Mouse (Mus musculus) adrenal gland, adult 8-10 months (tissue): ENCODE results near the gene Os9. TPM values are rescaled to one million over a fixed set of nuclear protein-coding genes. Genes with fewer than 3 reads are reported as not detected.
A peak's percentile ranks its signal among the peaks of the same experiment; 100 is the strongest.
"Not testable (repeated sequence)": the region's sequence is repeated elsewhere in the genome, so short reads cannot be mapped to it uniquely, and the experiment has no call there.

Experiments
- DNase-seq: peaks from one replicate; pipeline ENCODE4 v3.0.0; 2022
- total RNA-seq, 4 experiments: library from RNA; stranded (reverse); gene quantifications; 2 replicates each; pipeline ENCODE4 v1.2.4; 2022

The Os9 gene
- 100 to 1,000 TPM; 139 to 153 (median 150) TPM for total RNA-seq

GRCm38 (mm10) chr10:127121066-127121477 is at the start of gene Os9:
Gene Os9, minus strand, starts transcription at chr10:127121131.
- peak; percentile 97 for DNase-seq

DNA sequence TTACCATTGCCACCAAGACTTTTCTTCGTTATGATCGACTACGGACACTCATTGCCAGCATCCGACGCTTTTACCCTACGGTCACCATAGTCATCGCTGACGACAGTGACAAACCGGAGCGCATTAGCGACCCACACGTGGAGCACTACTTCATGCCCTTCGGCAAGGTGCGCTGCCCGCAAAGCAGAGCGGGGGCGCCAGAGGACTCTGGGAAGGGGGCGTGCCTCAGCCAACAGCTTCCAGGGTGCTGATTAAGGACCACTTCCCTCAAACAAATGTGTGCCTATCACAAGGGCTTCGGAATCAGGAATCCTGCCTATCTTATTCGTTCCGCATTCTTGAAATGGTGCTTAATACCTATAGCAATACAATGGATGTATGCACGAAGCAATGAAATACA is 49.1 kb upstream of the Os9 start:
- no peak for DNase-seq

DNA sequence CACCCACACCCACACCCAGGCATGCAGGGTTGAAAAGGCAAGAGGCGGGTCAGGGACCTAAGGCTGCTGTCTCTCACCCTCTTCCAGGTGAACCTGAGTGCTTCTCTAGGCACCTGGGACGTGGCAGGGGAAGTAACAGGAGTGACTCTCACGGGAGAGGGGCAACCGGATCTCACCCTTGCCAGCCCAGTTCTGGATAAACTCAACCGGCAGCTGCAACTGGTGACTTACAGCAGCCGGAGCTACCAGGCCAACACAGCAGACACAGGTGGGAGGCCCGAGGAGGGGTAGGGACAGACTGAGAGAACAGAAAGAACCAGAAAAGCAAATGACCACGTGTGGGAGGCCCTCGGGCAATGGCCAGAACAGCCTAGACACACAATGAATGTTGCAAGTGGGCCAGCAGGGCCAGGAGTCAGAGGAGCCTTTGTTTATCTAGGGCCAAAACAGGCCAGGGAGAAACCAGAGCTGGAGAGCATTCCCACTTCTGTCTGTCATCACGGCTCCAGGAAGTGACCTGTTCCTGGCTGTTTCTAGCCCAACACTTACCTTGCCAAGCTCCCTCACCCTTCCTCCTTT is 46.8 kb upstream of the Os9 start:
- no peak for DNase-seq

DNA sequence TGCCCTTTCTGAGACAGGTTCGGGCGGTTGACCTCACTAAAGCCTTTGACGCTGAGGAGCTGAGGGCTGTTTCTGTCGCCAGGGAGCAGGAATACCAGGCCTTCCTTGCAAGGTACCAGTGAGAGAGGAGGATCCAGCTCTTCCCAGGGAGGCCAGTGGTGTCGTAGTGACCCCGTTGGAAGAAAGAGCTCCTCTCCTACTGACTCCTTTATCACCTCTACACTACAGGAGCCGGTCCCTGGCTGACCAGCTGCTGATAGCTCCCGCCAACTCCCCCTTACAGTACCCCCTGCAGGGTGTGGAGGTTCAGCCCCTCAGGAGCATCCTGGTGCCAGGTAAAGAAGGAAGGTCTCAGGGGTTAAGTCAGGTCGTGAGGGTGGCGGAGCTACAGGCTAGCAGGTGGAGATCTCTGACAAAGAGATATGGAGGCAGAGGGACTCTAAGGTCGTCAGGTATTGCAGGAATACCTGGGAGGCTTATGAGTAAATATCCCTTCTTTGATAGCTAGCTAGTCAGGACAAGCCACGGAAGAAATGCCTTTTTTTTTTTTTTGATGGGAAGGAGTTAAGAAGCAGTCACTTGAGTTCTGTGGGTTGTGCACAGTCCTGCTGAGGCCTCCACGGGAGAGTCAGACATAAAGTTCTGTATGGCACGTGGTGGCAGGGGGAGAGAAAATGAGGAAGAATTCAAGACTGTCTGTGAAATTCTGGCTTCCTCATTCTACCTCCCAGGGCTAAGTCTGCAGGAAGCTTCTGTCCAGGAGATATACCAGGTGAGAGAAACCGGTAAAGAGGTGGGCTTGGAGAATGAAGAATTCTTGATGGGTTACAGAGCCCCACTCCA is 46.1 kb upstream of the Os9 start:
- DNase-seq, result no peak

DNA sequence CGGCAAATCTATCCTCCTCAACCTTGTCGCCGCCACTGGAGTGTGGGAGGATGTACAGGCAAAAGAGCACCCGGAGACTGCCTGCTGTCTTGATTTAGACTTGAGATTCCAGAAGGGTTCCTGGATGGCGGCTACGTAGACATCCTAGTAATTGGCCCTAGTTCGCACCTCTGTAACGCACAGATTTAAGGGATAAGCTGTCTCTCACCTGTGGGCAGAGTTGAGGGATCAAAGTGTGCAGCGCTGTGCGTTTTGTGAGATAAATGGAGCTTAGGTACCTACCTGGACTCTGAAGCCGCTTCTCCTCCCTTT is 45.4 kb upstream of the Os9 start:
- DNase-seq, result no peak

DNA sequence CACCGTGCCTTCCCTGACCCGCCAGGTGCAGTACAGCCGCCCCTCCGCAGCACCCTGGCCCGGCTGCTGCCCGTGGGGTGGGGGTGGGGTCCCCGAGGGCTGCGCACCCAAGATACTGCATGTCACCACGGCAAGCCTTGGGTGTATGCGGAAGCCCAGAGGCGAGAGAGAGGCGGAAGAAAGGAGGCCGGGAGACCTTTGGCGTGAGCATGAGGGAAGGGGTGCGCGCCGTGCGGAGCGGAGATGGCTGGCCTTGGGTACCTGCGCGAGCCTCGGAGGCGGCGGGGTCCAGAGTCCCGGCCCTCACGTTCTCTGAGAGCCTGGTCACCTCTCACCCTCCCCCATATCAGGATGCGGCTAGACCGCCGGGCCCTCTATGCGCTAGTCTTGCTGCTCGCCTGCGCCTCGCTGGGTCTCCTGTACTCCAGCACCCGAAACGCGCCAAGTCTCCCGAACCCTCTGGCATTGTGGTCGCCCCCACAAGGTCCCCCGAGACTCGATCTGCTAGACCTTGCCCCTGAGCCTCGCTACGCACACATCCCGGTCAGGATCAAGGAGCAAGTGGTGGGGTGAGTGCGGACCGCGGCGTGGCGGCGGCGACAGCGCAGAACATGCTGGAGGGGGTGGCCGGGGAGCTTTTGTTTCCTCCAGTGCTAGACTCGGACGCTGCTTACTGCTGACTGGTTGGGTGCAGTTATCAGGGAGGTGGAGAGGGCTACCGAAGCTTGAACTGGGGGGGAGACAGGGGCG is 44.9 kb upstream of the Os9 start:
- no peak for DNase-seq

GRCm38 (mm10) chr10:127165354-127165653 is 44.4 kb upstream of the Os9 start:
- no peak for DNase-seq

- DNase-seq, result no peak
Measured at GRCm38 (mm10) chr10:127164631-127165353, 43.9 kb upstream of the Os9 start, which contains the start of gene B4galnt1. Gene B4galnt1, plus strand, starts transcription at chr10:127165225.

- no peak for DNase-seq
Measured at GRCm38 (mm10) chr10:127164190-127164589, 43.3 kb upstream of the Os9 start.

- not testable (repeated sequence) for DNase-seq
Measured at GRCm38 (mm10) chr10:127162771-127163261, 41.9 kb upstream of the Os9 start.

- no peak for DNase-seq
Measured at GRCm38 (mm10) chr10:127160728-127161127, 39.8 kb upstream of the Os9 start.

DNA sequence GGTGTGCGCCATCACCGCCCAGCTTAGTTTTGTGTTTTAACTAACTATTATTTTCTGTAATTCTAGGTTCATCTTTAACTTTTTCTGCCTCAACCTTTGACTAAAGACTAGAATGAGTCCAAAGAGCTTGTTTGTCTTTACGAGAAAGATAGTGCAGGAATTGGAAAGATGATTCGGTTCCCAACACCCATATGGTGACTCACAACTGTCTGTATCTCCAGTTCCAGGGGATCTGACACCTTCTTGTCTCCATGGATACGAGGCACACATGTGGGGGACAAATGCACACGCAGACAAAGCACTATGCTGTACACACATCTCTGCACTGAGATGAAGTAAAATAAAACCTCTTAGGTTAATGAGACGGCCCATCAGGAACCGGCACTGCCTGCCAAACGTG is 39.1 kb upstream of the Os9 start:
- DNase-seq, result no peak

GRCm38 (mm10) chr10:127158471-127158870 is 37.5 kb upstream of the Os9 start:
- DNase-seq, result no peak

GRCm38 (mm10) chr10:127156511-127156910 is 35.6 kb upstream of the Os9 start:
- DNase-seq, result no peak

- no peak for DNase-seq
Measured at GRCm38 (mm10) chr10:127156089-127156488, 35.2 kb upstream of the Os9 start.

DNA sequence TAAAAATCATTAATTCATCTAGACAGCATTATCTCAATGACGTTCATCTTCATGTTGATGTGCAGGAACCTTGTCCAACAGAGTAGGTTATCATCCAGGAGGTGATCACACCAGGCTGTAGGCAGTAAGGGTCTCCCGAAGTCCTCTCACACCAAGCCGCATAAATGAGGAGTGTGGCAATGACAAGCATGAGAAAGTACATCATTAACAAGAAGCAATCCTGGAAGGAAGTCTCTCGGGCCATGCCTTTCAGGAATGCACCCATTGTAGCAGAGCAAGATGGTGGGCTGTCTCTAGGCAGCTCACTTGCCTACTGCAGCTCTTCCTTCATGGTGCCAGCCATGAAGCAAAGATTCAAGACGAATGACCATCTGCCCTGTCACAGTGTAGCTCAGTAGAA is 33.7 kb upstream of the Os9 start:
- no peak for DNase-seq

DNA sequence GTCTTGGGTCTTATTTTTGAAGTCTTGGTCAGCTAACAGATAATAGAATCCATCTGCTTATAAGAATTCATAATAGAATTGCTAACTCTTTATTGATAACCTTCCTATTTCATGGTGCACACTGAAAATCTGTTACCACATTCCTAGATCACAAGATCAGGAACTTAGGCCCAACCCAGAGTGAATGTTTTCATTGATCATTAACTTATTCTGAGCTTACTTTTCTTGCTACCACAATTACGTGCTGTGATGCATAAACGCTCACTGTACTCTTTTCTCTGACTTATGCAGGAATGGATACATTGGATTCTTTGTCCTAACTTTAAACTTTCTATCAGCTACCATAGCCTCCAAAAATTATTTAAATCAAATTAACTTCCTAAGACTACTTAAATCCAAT is 33.3 kb upstream of the Os9 start:
- no peak for DNase-seq

- no peak for DNase-seq
Measured at GRCm38 (mm10) chr10:127153323-127153722, 32.4 kb upstream of the Os9 start.

- DNase-seq, result not testable (repeated sequence)
Measured at GRCm38 (mm10) chr10:127152556-127152955, 31.6 kb upstream of the Os9 start.

DNA sequence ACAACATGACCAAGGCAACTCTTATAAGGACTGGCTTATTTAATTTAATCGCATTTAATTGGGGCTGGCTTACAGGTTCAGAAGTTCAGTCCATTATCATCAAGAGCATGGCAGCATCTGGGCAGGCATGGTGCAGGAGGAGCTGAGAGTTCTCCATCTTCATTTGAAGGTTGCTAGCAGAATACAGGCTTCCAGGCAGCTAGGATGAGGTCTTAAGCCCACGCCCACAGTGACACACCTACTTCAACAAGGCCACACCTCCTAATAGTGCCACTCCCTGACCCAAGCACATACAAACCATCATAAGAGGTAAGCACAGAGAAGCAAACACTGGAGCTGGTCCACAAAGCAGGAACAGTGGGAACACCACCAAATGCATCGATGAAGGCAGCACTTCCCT is 30.3 kb upstream of the Os9 start:
- DNase-seq, result not testable (repeated sequence)

DNA sequence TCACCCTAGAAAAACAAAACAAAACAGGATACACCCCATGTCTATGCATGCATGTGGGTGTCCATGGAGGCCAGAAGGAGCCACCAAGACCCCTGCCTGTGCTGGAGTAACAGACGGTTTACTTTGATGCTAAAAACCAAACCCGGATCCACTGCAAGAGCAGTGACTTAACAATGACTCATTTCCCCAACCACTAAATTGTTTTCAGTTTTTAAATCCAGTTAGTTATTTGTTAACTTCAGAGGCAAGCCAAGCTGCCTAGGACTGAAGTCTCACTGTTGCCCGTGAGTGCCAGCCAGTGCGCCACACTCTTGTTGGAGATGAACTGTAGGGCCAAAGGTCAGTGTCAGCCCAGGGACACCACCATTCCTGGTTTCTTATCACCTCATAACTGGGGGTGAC is 29.5 kb upstream of the Os9 start:
- no peak for DNase-seq

DNA sequence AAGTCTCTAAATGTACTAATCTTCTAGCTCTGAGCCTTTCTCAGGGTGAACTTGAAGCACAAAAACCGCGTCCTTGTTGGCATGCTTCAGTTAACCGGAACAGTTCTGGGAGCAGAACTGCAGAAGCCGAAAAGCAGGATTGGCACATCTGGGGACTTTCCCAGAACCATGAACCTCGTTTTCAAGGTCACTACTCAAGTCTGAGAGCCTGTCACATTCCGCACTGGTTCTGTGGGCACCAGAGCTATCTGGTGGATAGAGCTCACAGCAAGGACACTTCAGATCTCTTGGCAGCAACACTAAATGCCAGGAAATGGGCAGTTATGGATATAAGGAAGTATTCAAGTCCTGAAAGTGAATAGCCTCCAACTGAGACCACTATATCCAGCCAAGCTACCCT is 26.2 kb upstream of the Os9 start:
- DNase-seq, result no peak

DNA sequence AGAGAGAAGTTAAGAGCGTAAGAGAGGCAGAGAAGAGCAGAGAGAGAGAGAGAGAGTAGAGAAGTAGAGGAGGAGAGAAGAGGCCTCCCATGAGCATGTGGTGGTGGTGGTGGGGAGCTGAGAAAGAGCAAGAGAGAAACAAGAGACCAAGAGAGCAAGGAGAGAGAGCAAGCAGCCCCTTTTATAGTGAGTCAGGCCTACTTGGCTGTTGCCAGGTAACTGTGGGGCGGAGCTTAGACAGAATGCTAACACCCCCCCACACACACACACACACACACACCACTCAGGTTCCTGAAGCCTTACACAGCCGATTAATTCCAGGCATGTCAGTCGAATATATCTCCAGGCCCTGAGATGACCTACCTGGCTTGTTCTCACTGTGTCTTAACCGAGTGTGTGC is 24.4 kb upstream of the Os9 start:
- no peak for DNase-seq
